Mouse (Mus musculus) adrenal gland, adult 18-20 months (tissue): ENCODE data around the gene Ube2l6. TPM values are rescaled to one million over a fixed set of nuclear protein-coding genes. Genes with fewer than 3 reads are reported as not detected.
A peak's percentile ranks its signal among the peaks of the same experiment; 100 is the strongest.

Experiments used
- DNase-seq, 2 experiments: peaks; one replicate each; pipeline ENCODE4 v3.0.0; 2021 to 2022; ENCODE audit warnings: low spot score in 2 of 2
- total RNA-seq, 2 experiments: library from RNA; stranded (reverse); gene quantifications; 1 replicate in 1 of 2; 2 replicates in 1 of 2; pipeline ENCODE4 v1.2.3; 2021

Ube2l6 gene
- total RNA-seq, 2 experiments from 2014 or later, result 17.6 to 26.4 TPM

GRCm38 (mm10) chr2:84837107-84837506, 38.5 kb downstream of the Ube2l6 start:
- no peak for DNase-seq

GRCm38 (mm10) chr2:84837817-84838592, 39.4 kb downstream of the Ube2l6 start:
- DNase-seq, result no peak

- no peak for DNase-seq
Measured at GRCm38 (mm10) chr2:84838593-84838949, 39.9 kb downstream of the Ube2l6 start, which contains the start of gene Slc43a1. Slc43a1 (plus strand) TSS chr2:84838850.

GRCm38 (mm10) chr2:84838993-84839980, 40.7 kb downstream of the Ube2l6 start:
- DNase-seq, result no peak

- peak; percentile 27 to 46 for DNase-seq
Measured at GRCm38 (mm10) chr2:84840016-84840747, 41.6 kb downstream of the Ube2l6 start.

GRCm38 (mm10) chr2:84840748-84841563, 42.3 kb downstream of the Ube2l6 start:
- DNase-seq, result no peak

GRCm38 (mm10) chr2:84841905-84842304, 43.3 kb downstream of the Ube2l6 start:
- no peak for DNase-seq

- no peak for DNase-seq
Measured at GRCm38 (mm10) chr2:84843654-84844053, 45.0 kb downstream of the Ube2l6 start.

- DNase-seq, result no peak
Measured at GRCm38 (mm10) chr2:84845226-84845625, 46.6 kb downstream of the Ube2l6 start.

GRCm38 (mm10) chr2:84850407-84851129, 51.9 kb downstream of the Ube2l6 start:
- DNase-seq, result no peak

- DNase-seq, result peak; percentile 45 to 54
Measured at GRCm38 (mm10) chr2:84851130-84852040, 52.8 kb downstream of the Ube2l6 start.

GRCm38 (mm10) chr2:84855732-84856131, 57.1 kb downstream of the Ube2l6 start:
- DNase-seq, result peak; percentile 21 to 42

- no peak for DNase-seq
Measured at GRCm38 (mm10) chr2:84858551-84858950, 59.9 kb downstream of the Ube2l6 start.

Other genes starting within 250 kb of the Ube2l6 start
- gene Ctnnd1, start 148.1 kb upstream of the Ube2l6 start, total RNA-seq, result 100 to 1,000 TPM; 123 to 129 TPM
- gene Btbd18, start 139.7 kb upstream of the Ube2l6 start, total RNA-seq, result under 1 TPM in 1 of 2 experiments, not detected in 1; 0.10 TPM
- 10 to 100 TPM; 21.9 to 28.8 TPM for gene Selenoh, start 128.1 kb upstream of the Ube2l6 start, total RNA-seq
- gene Gm28635, start 120.8 kb upstream of the Ube2l6 start, total RNA-seq, result not detected
- 10 to 100 TPM; 22.7 to 25.9 TPM for gene Med19, start 120.4 kb upstream of the Ube2l6 start, total RNA-seq
- gene Tmx2, start 119.7 kb upstream of the Ube2l6 start, total RNA-seq, result 100 to 1,000 TPM; 146 to 179 TPM
- 10 to 100 TPM; 62.0 to 70.2 TPM for gene Zdhhc5, start 83.6 kb upstream of the Ube2l6 start, total RNA-seq
- gene Clp1, start 71.5 kb upstream of the Ube2l6 start, total RNA-seq, result 10 to 100 TPM; 13.4 to 15.3 TPM
- 1 to 10 TPM; 4.8 to 5.1 TPM for gene Ypel4, start 64.8 kb upstream of the Ube2l6 start, total RNA-seq
- 1 to 10 TPM; 1.5 to 1.8 TPM for gene Gm19426, start 55.2 kb upstream of the Ube2l6 start, total RNA-seq
- 100 to 1,000 TPM in 1 of 2 experiments, 10 to 100 TPM in 1; 78.6 to 115 TPM for gene Serping1, start 23.4 kb upstream of the Ube2l6 start, total RNA-seq
- under 1 TPM in 1 of 2 experiments, not detected in 1; 0.32 TPM for gene Smtnl1, start 23.8 kb downstream of the Ube2l6 start, total RNA-seq
- 10 to 100 TPM; 45.8 to 59.0 TPM for gene Timm10, start 28.2 kb downstream of the Ube2l6 start, total RNA-seq
- 1 to 10 TPM; 9.3 to 9.4 TPM for gene Slc43a1, start 40.0 kb downstream of the Ube2l6 start, total RNA-seq
- 1 to 10 TPM; 1.9 to 2.4 TPM for gene Rtn4rl2, start 87.9 kb downstream of the Ube2l6 start, total RNA-seq
- 10 to 100 TPM; 61.3 to 67.3 TPM for gene Slc43a3, start 137.8 kb downstream of the Ube2l6 start, total RNA-seq
- gene Prg2, start 181.6 kb downstream of the Ube2l6 start, total RNA-seq, result not detected
- gene Prg3, start 189.4 kb downstream of the Ube2l6 start, total RNA-seq, result not detected
- gene Ssrp1, start 238.4 kb downstream of the Ube2l6 start, total RNA-seq, result 100 to 1,000 TPM in 1 of 2 experiments, 10 to 100 TPM in 1; 96.5 to 122 TPM
- gene P2rx3, start 238.6 kb downstream of the Ube2l6 start, total RNA-seq, result under 1 TPM; 0.74 to 0.86 TPM
- gene Tnks1bp1, start 249.2 kb downstream of the Ube2l6 start, total RNA-seq, result 10 to 100 TPM; 82.1 to 89.6 TPM